Mouse (Mus musculus): ENCODE data around the gene Ajap1. TPM values are rescaled to one million over a fixed set of nuclear protein-coding genes. Genes with fewer than 3 reads are reported as not detected.

The Ajap1 gene
- total and polyA plus RNA-seq, 3 experiments = not detected

DNA sequence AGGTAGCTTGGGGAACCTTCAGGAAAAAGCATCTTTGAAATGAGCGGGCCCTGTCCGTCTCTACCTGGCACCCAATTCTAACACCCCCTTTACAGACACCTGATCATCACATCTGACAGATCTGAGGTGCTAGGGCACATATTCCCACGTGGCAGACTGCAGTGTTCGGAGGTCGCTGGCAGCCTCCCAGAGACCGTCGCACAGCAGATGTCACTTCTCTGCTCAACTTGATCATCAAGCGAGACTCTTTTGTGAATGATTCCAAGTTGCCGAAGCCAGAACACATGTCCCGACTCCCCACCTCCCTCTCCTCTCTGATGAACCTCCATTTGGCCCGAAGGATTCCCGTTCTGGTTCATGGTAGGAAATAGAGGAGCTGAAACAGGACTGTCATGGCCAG, 95.1 kb downstream of the Ajap1 start:
- H3K36me3 ChIP-seq (ENCODE audit: control insufficient read depth in 1 of 2, insufficient read depth in 2 of 2, low read length in 2 of 2) = no peaks in the 10 kb centered on the region
- H3K9ac ChIP-seq (ENCODE audit: control insufficient read depth, low read depth, low read length, poor library complexity, severe bottlenecking) = no peak overlapping the region
- H3K27me3 ChIP-seq (ENCODE audit: control insufficient read depth in 1 of 2, insufficient read depth in 2 of 2, low read length in 2 of 2) = no peaks in the 10 kb centered on the region
- no peaks in the 10 kb centered on the region for H3K79me2 ChIP-seq (ENCODE audit: control insufficient read depth, insufficient read depth, low read length, poor library complexity)
- no peak for TF ChIP-seq USF1 (IDR thresholded peaks at IDR 0.05; ENCODE audit: low read depth, low read length)
- TF ChIP-seq RCOR1 (IDR thresholded peaks at IDR 0.05; ENCODE audit: low read depth, low read length) = no peak
- no peak for TF ChIP-seq ZC3H11A (IDR thresholded peaks at IDR 0.05; ENCODE audit: low read depth, low read length)
- no peak for TF ChIP-seq JUND (IDR thresholded peaks at IDR 0.05; ENCODE audit: low read depth, low read length)
- no peak for TF ChIP-seq UBTF (IDR thresholded peaks at IDR 0.05; ENCODE audit: borderline replicate concordance, insufficient read depth, low read depth, low read length)
- TF ChIP-seq MAZ (IDR thresholded peaks at IDR 0.05; ENCODE audit: low read depth, low read length) = no peak
- TF ChIP-seq POLR2AphosphoS2 (IDR thresholded peaks at IDR 0.05; ENCODE audit: low read length) = no peak
- no peak for TF ChIP-seq EP300 (IDR thresholded peaks at IDR 0.05; ENCODE audit: low read depth in 1 of 2, low read length in 2 of 2)
- TF ChIP-seq CTCF (IDR thresholded peaks at IDR 0.05 in 2 of 3, conservative IDR thresholded peaks at IDR 0.05 in 1 of 3; ENCODE audit: control insufficient read depth in 1 of 3, insufficient read depth in 1 of 3, low read depth in 2 of 3, low read length in 3 of 3, poor library complexity in 1 of 3, severe bottlenecking in 1 of 3) = no peak
- no peak overlapping the region for H3K4me3 ChIP-seq (ENCODE audit: control insufficient read depth in 1 of 2, insufficient read depth in 1 of 2, low read depth in 2 of 2, low read length in 2 of 2)
- H3K27ac ChIP-seq (ENCODE audit: control insufficient read depth, low read depth, low read length) = no peak overlapping the region
- H3K4me1 ChIP-seq (ENCODE audit: control insufficient read depth in 1 of 2, insufficient read depth in 2 of 2, low read length in 2 of 2) = no peaks in the 10 kb centered on the region
- no peaks in the 10 kb centered on the region for H3K9me3 ChIP-seq (replicated peaks; ENCODE audit: insufficient read depth, low read length)
- DNase-seq (ENCODE audit: low read depth, low spot score) = no peak

DNA sequence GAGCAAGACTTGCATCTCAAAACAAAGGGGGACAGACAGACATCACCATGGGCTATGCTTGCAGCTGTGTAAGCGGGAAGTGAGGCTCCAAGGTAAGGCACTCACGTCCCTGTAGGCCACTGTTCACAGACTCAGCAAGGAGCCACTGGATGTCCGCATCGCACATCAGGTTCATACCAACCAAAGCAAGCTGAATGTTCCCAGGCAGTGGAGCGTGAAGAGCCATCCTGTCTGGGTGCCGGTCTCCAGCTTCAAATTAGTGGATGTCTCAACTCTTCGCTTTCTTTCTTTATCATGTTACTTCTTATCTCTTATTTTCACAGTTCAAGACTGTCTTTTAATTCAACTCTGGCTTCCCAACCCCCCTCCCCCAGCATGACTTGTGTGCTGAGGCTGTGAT, 101.2 kb downstream of the Ajap1 start:
- Histone ChIP-seq H3K9me3 (replicated peaks; ENCODE audit: insufficient read depth, low read length) (no peaks in the 10 kb centered on the region), H3K4me1 (ENCODE audit: control insufficient read depth in 1 of 2, insufficient read depth in 2 of 2, low read length in 2 of 2) (no peaks in the 10 kb centered on the region), H3K9ac (ENCODE audit: control insufficient read depth, low read depth, low read length, poor library complexity, severe bottlenecking) (no peak overlapping the region), H3K4me3 (ENCODE audit: control insufficient read depth in 1 of 2, insufficient read depth in 1 of 2, low read depth in 2 of 2, low read length in 2 of 2) (no peak overlapping the region), H3K36me3 (ENCODE audit: control insufficient read depth in 1 of 2, insufficient read depth in 2 of 2, low read length in 2 of 2) (no peaks in the 10 kb centered on the region), H3K27me3 (ENCODE audit: control insufficient read depth in 1 of 2, insufficient read depth in 2 of 2, low read length in 2 of 2) (no peaks in the 10 kb centered on the region), H3K27ac (ENCODE audit: control insufficient read depth, low read depth, low read length) (no peak overlapping the region), H3K79me2 (ENCODE audit: control insufficient read depth, insufficient read depth, low read length, poor library complexity) (no peaks in the 10 kb centered on the region)
- no peak for DNase-seq (ENCODE audit: low read depth, low spot score)
- TF ChIP-seq ETS1 (IDR thresholded peaks at IDR 0.05; ENCODE audit: low read depth, low read length) = no peak
- no peak for TF ChIP-seq NRF1 (IDR thresholded peaks at IDR 0.05; ENCODE audit: insufficient read depth, low read depth, low read length, poor library complexity, severe bottlenecking)
- no peak for TF ChIP-seq MAX (IDR thresholded peaks at IDR 0.05; ENCODE audit: low read length)
- TF ChIP-seq UBTF (IDR thresholded peaks at IDR 0.05; ENCODE audit: borderline replicate concordance, insufficient read depth, low read depth, low read length) = no peak
- TF ChIP-seq POLR2AphosphoS2 (IDR thresholded peaks at IDR 0.05; ENCODE audit: low read length) = no peak
- no peak for TF ChIP-seq SIN3A (IDR thresholded peaks at IDR 0.05; ENCODE audit: low read length)
- TF ChIP-seq CHD1 (IDR thresholded peaks at IDR 0.05; ENCODE audit: low read depth, low read length) = no peak
- no peak for TF ChIP-seq RAD21 (IDR thresholded peaks at IDR 0.05; ENCODE audit: low read depth, low read length)

DNA sequence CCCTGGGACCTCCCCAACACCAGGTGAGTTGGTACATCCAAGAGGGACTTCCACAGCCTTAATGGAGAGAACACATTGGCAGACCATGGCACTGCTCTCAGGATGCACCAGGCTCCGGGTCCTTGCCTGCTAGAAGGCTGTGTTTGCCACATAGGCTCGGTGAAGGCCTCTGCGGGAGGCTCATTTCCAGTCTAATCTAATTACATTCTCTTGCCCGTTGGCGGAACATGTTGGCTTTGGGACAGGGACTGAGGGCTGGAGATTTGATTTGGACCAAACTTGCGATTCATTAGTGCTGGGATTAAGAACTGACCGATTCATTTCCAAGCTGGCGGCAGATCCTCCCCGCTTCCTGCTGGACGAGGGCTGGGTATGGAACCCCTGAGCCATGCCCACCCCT, 101.7 kb downstream of the Ajap1 start:
- no peak for TF ChIP-seq USF1 (IDR thresholded peaks at IDR 0.05; ENCODE audit: low read depth, low read length)
- no peak for TF ChIP-seq MXI1 (IDR thresholded peaks at IDR 0.05; ENCODE audit: low read depth, low read length)
- no peak for TF ChIP-seq CTCF (IDR thresholded peaks at IDR 0.05 in 2 of 3, conservative IDR thresholded peaks at IDR 0.05 in 1 of 3; ENCODE audit: control insufficient read depth in 1 of 3, insufficient read depth in 1 of 3, low read depth in 2 of 3, low read length in 3 of 3, poor library complexity in 1 of 3, severe bottlenecking in 1 of 3)
- no peak for TF ChIP-seq MAX (IDR thresholded peaks at IDR 0.05; ENCODE audit: low read length)
- no peak for TF ChIP-seq CHD2 (IDR thresholded peaks at IDR 0.05; ENCODE audit: low read length)
- TF ChIP-seq E2F4 (IDR thresholded peaks at IDR 0.05; ENCODE audit: borderline replicate concordance, low read depth, low read length) = no peak
- Histone ChIP-seq H3K9ac (ENCODE audit: control insufficient read depth, low read depth, low read length, poor library complexity, severe bottlenecking) (no peak overlapping the region), H3K27ac (ENCODE audit: control insufficient read depth, low read depth, low read length) (no peak overlapping the region), H3K4me3 (ENCODE audit: control insufficient read depth in 1 of 2, insufficient read depth in 1 of 2, low read depth in 2 of 2, low read length in 2 of 2) (no peak overlapping the region), H3K9me3 (replicated peaks; ENCODE audit: insufficient read depth, low read length) (no peaks in the 10 kb centered on the region), H3K27me3 (ENCODE audit: control insufficient read depth in 1 of 2, insufficient read depth in 2 of 2, low read length in 2 of 2) (no peaks in the 10 kb centered on the region), H3K79me2 (ENCODE audit: control insufficient read depth, insufficient read depth, low read length, poor library complexity) (no peaks in the 10 kb centered on the region), H3K36me3 (ENCODE audit: control insufficient read depth in 1 of 2, insufficient read depth in 2 of 2, low read length in 2 of 2) (no peaks in the 10 kb centered on the region), H3K4me1 (ENCODE audit: control insufficient read depth in 1 of 2, insufficient read depth in 2 of 2, low read length in 2 of 2) (no peaks in the 10 kb centered on the region)
- no peak for DNase-seq (ENCODE audit: low read depth, low spot score)
